14 mouse cellular contexts compared by ENCODE assay signal in the genomic region with DNA sequence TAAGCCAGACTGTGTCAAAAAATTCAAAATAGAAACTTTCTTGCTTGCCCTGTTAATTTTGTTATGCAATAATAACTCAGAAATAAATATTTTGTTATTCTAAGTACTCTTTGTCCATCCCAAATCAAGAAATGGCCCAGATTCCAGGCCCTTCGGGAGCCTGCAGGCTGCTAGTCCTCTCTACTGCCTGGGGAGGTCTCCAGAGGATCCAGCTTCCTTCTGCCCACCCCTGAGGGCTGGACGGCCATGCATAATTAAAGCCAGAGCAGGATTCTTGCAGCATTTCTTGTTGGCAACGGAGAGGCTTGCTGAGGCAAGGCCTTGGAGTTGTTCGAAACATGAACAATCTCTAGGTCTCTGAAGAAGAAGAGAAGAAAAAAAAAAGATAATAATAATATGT.
DNase-seq lines count a peak whose midpoint lies in the region; ATAC-seq and TF ChIP-seq lines count a peak whose summit lies in the region.
"Had no signal": no experiment of that assay in that cellular context is flagged by ENCODE, and none has a peak within 500 bp of the region (broad histone marks: within the 10 kb centered on the region; RNA-seq: fewer than 3 reads in every experiment).

No protein-coding gene starts in this region.

- TF ChIP-seq CTCF in stomach, postnatal 0 days (IDR thresholded peaks at IDR 0.05; ENCODE audit: low read depth), result peak; percentile 43
- TF ChIP-seq CTCF in forebrain, postnatal 0 days (IDR thresholded peaks at IDR 0.05; ENCODE audit: low read depth), result no peak

- WGBS in kidney, embryonic 15.5 days, result 64% methylated on average over 4 of the region's 4 CpGs
- 41% methylated on average over 4 of the region's 4 CpGs for WGBS in limb, embryonic 10.5 days
- WGBS in stomach, postnatal 0 days, result 65% methylated on average over 4 of the region's 4 CpGs
- 68% methylated on average over 4 of the region's 4 CpGs for WGBS in liver, embryonic 11.5 days
- WGBS in forebrain, postnatal 0 days, result 71% methylated on average over 4 of the region's 4 CpGs

- H3K9ac ChIP-seq in kidney, embryonic 15.5 days, result no peak overlapping the region
- no peak overlapping the region for H3K9ac ChIP-seq in stomach, postnatal 0 days (ENCODE audit: low read length)
- H3K9ac ChIP-seq in liver, embryonic 11.5 days (ENCODE audit: low read depth, low read length), result no peak overlapping the region
- no peak overlapping the region for H3K9ac ChIP-seq in forebrain, postnatal 0 days
- H3K9ac ChIP-seq: forebrain, embryonic 15.5 days; lung, embryonic 15.5 days; stomach, embryonic 15.5 days had no signal

- no peak overlapping the region for H3K27ac ChIP-seq in kidney, embryonic 15.5 days
- H3K27ac ChIP-seq in limb, embryonic 10.5 days, result peak overlapping the region; percentile 77
- 0 out of 2 replicates have a peak overlapping the region, but pooled peaks have one; percentile 8 for H3K27ac ChIP-seq in stomach, postnatal 0 days (replicated peaks)
- H3K27ac ChIP-seq in liver, embryonic 11.5 days (ENCODE audit: low read depth, low read length), result no peak overlapping the region
- H3K27ac ChIP-seq in forebrain, postnatal 0 days (ENCODE audit: low read depth, low read length), result no peak overlapping the region
- H3K27ac ChIP-seq: forebrain, embryonic 15.5 days; lung, embryonic 15.5 days; stomach, embryonic 15.5 days had no signal

- no peak for TF ChIP-seq EP300 in stomach, postnatal 0 days (optimal IDR thresholded peaks at IDR 0.05)

- no peaks in the 10 kb centered on the region for H3K9me3 ChIP-seq in kidney, embryonic 15.5 days (replicated peaks)
- H3K9me3 ChIP-seq in limb, embryonic 10.5 days (replicated peaks), result no peaks in the 10 kb centered on the region
- H3K9me3 ChIP-seq in stomach, postnatal 0 days (ENCODE audit: control insufficient read depth, low read length), result no peaks in the 10 kb centered on the region
- no peaks in the 10 kb centered on the region for H3K9me3 ChIP-seq in liver, embryonic 11.5 days (ENCODE audit: control insufficient read depth, low read length)
- H3K9me3 ChIP-seq in forebrain, postnatal 0 days (ENCODE audit: low read length), result no peaks in the 10 kb centered on the region
- H3K9me3 ChIP-seq: forebrain, embryonic 15.5 days; lung, embryonic 15.5 days; stomach, embryonic 15.5 days had no signal

- no peaks in the 10 kb centered on the region for H3K27me3 ChIP-seq in kidney, embryonic 15.5 days
- no peaks in the 10 kb centered on the region for H3K27me3 ChIP-seq in limb, embryonic 10.5 days (ENCODE audit: low read depth, poor library complexity, severe bottlenecking)
- H3K27me3 ChIP-seq in stomach, postnatal 0 days (ENCODE audit: control insufficient read depth, insufficient read depth, low read length), result no peaks in the 10 kb centered on the region
- no peaks in the 10 kb centered on the region for H3K27me3 ChIP-seq in liver, embryonic 11.5 days (replicated peaks; ENCODE audit: control insufficient read depth, insufficient read depth, low read length)
- no peaks in the 10 kb centered on the region for H3K27me3 ChIP-seq in forebrain, postnatal 0 days (ENCODE audit: insufficient read depth, low read length)
- H3K27me3 ChIP-seq: forebrain, embryonic 15.5 days; lung, embryonic 15.5 days; stomach, embryonic 15.5 days had no signal

- no peak overlapping the region for H3K4me3 ChIP-seq in kidney, embryonic 15.5 days (replicated peaks)
- no peak overlapping the region for H3K4me3 ChIP-seq in limb, embryonic 10.5 days
- no peak overlapping the region for H3K4me3 ChIP-seq in stomach, postnatal 0 days (ENCODE audit: low read depth, low read length)
- no peak overlapping the region for H3K4me3 ChIP-seq in liver, embryonic 11.5 days (ENCODE audit: low read depth, low read length)
- no peak overlapping the region for H3K4me3 ChIP-seq in forebrain, postnatal 0 days (ENCODE audit: low read depth, low read length)
- H3K4me3 ChIP-seq: forebrain, embryonic 15.5 days; lung, embryonic 15.5 days; stomach, embryonic 15.5 days had no signal

- H3K4me2 ChIP-seq in kidney, embryonic 15.5 days, result no peak overlapping the region
- H3K4me2 ChIP-seq in stomach, postnatal 0 days (replicated peaks; ENCODE audit: low read depth), result no peak overlapping the region
- no peak overlapping the region for H3K4me2 ChIP-seq in liver, embryonic 11.5 days
- no peak overlapping the region for H3K4me2 ChIP-seq in forebrain, postnatal 0 days (ENCODE audit: low read depth)
- H3K4me2 ChIP-seq: forebrain, embryonic 15.5 days; lung, embryonic 15.5 days; stomach, embryonic 15.5 days had no signal

- no peak for ATAC-seq in kidney, embryonic 15.5 days (replicated peaks; ENCODE audit: low FRiP score)
- no peak for ATAC-seq in stomach, postnatal 0 days (ENCODE audit: low FRiP score, low TSS enrichment)
- no peak for ATAC-seq in liver, embryonic 11.5 days (replicated peaks; ENCODE audit: low FRiP score)
- ATAC-seq in forebrain, postnatal 0 days, result no peak
- ATAC-seq: forebrain, embryonic 15.5 days; inflammation-experienced regulatory T-cells, adult 6 months; midbrain, embryonic 16.5 days had no signal

- H3K36me3 ChIP-seq in kidney, embryonic 15.5 days, result no peaks in the 10 kb centered on the region
- no peaks in the 10 kb centered on the region for H3K36me3 ChIP-seq in limb, embryonic 10.5 days
- H3K36me3 ChIP-seq in stomach, postnatal 0 days (ENCODE audit: control insufficient read depth, insufficient read depth, low read length), result no peaks in the 10 kb centered on the region
- H3K36me3 ChIP-seq in liver, embryonic 11.5 days (ENCODE audit: control insufficient read depth, insufficient read depth, low read length), result no peaks in the 10 kb centered on the region
- H3K36me3 ChIP-seq in forebrain, postnatal 0 days (ENCODE audit: insufficient read depth), result no peaks in the 10 kb centered on the region
- H3K36me3 ChIP-seq: forebrain, embryonic 15.5 days; lung, embryonic 15.5 days; stomach, embryonic 15.5 days had no signal

- peaks cover 14% of the 10 kb centered on the region for H3K4me1 ChIP-seq in kidney, embryonic 15.5 days
- peaks cover 36% of the 10 kb centered on the region for H3K4me1 ChIP-seq in limb, embryonic 10.5 days
- H3K4me1 ChIP-seq in stomach, postnatal 0 days (replicated peaks; ENCODE audit: control insufficient read depth, insufficient read depth), result no peaks in the 10 kb centered on the region
- no peaks in the 10 kb centered on the region for H3K4me1 ChIP-seq in liver, embryonic 11.5 days (replicated peaks; ENCODE audit: control insufficient read depth, insufficient read depth, low read length)
- H3K4me1 ChIP-seq in forebrain, postnatal 0 days (ENCODE audit: insufficient read depth), result no peaks in the 10 kb centered on the region

- peak; percentile 34 for DNase-seq in kidney, postnatal 10 days
- DNase-seq in gastrocnemius, adult 8-10 months (ENCODE audit: low spot score in 2 of 2), result peak; percentile 25 to 63
- DNase-seq in limb, embryonic 10.5 days (ENCODE audit: low spot score), result no peak
- DNase-seq in stomach, postnatal 0 days (ENCODE audit: low spot score), result no peak
- no peak for DNase-seq in liver, embryonic 11.5 days (ENCODE audit: low spot score)
- DNase-seq in forebrain, postnatal 0 days, result no peak
- DNase-seq: cerebellum, adult 18-20 months; right cerebral cortex, postnatal 14 days had no signal

Comparison
In these comparisons a context has a peak if more than half of its experiments do, and no peak if none do; other contexts are left out.
1. DNase-seq: peak in kidney, postnatal 10 days (single experiment) and gastrocnemius, adult 8-10 months (2 of 2); none in limb, embryonic 10.5 days (single experiment), stomach, postnatal 0 days (single experiment), liver, embryonic 11.5 days (single experiment) and forebrain, postnatal 0 days (single experiment).
2. H3K27ac ChIP-seq: peak in limb, embryonic 10.5 days (single experiment) and stomach, postnatal 0 days (single experiment); none in kidney, embryonic 15.5 days (single experiment), liver, embryonic 11.5 days (single experiment) and forebrain, postnatal 0 days (single experiment).